Mouse (Mus musculus) bone marrow macrophage, adult 2 months (primary cell): ENCODE results near the gene Ptprk.

Experiments
- CTCF ChIP-seq: IDR thresholded peaks from 2 replicates; pipeline ENCODE4 v1.5.1; 2012; ENCODE audit warnings: low read depth, mild to moderate bottlenecking, low read length, moderate library complexity
- POLR2A ChIP-seq: IDR thresholded peaks from 2 replicates; pipeline ENCODE4 v1.6.1; 2012; ENCODE audit warnings: mild to moderate bottlenecking, low read depth, low read length, borderline replicate concordance

DNA sequence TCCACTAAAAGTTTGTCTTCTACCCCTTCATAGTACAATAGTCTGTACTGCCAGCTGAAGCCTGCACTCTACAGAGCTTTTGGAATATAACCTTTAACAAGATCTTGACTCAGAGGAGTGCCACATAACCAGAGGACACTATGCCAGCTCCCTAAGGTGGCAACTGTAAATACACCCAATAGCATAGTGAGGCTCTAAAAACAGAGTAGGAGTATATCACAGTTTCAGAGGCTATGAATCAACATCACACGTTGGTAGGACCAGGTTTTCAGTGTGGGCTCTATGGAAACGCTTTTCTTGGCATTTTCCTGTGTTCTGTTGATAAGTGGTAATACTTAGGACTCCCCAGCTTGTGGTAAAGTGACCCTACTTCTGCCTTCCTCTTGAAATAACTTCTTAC, 46.8 kb upstream of the Ptprk start:
- TF ChIP-seq POLR2A (no peak), CTCF (no peak)
